Mouse (Mus musculus) forebrain, embryonic 12.5 days (tissue): ENCODE results near the gene Rabep2. TPM values are rescaled to one million over a fixed set of nuclear protein-coding genes. Genes with fewer than 3 reads are reported as not detected.
"Not testable (repeated sequence)": the region's sequence is repeated elsewhere in the genome, so short reads cannot be mapped to it uniquely, and the experiment has no call there.

ENCODE experiments used
- ATAC-seq: fragments of 200-750 bp; cut with Nextera tagmentation; 2 replicates; pipeline ENCODE4 v1.8.0; 2017; ENCODE audit warnings: moderate TSS enrichment; ENCODE audit not compliant: low FRiP score
- H3K27ac ChIP-seq: fragments of 300-500 bp; sonication (generic); 2 replicates; pipeline ENCODE4 v1.5.1; 2016; ENCODE audit warnings: mild to moderate bottlenecking
- H3K27me3 ChIP-seq: fragments of 300-500 bp; sonication (generic); 2 replicates; pipeline ENCODE4 v1.6.1; 2016; ENCODE audit warnings: mild to moderate bottlenecking
- H3K36me3 ChIP-seq: fragments of 300-500 bp; sonication (generic); replicated peaks from 2 replicates; pipeline ENCODE4 v1.6.1; 2016; ENCODE audit warnings: mild to moderate bottlenecking
- H3K4me1 ChIP-seq: fragments of 300-500 bp; sonication (generic); 2 replicates; pipeline ENCODE4 v1.6.1; 2016
- H3K4me2 ChIP-seq: fragments of 300-500 bp; sonication (generic); 2 replicates; pipeline ENCODE4 v1.6.1; 2016; ENCODE audit warnings: mild to moderate bottlenecking, moderate library complexity
- H3K4me3 ChIP-seq: fragments of 300-500 bp; sonication (generic); replicated peaks from 2 replicates; pipeline ENCODE4 v1.5.1; 2016; ENCODE audit warnings: mild to moderate bottlenecking
- H3K9ac ChIP-seq: fragments of 300-500 bp; sonication (generic); 2 replicates; pipeline ENCODE4 v1.6.1; 2016; ENCODE audit warnings: mild to moderate bottlenecking
- H3K9me3 ChIP-seq: fragments of 300-500 bp; sonication (generic); 2 replicates; pipeline ENCODE4 v1.6.1; 2016
- WGBS: fragments of 180-500 bp; shearing (Covaris S2); methylation state at CpG from one replicate; pipeline ENCODE4 v1.1.7; 2016; 5-methylcytosine and 5-hydroxymethylcytosine counted together
- polyA plus RNA-seq: library from polyadenylated mRNA; unstranded; fragments of >200 nt; fragmentation: Nextera tagmentation; extraction: Ambion mirVana; gene quantifications from 2 replicates; pipeline ENCODE4 v1.2.1, GENCODE M21; 2016

The Rabep2 gene
- polyA plus RNA-seq = 20.2 and 20.6 TPM in 2 replicates

DNA sequence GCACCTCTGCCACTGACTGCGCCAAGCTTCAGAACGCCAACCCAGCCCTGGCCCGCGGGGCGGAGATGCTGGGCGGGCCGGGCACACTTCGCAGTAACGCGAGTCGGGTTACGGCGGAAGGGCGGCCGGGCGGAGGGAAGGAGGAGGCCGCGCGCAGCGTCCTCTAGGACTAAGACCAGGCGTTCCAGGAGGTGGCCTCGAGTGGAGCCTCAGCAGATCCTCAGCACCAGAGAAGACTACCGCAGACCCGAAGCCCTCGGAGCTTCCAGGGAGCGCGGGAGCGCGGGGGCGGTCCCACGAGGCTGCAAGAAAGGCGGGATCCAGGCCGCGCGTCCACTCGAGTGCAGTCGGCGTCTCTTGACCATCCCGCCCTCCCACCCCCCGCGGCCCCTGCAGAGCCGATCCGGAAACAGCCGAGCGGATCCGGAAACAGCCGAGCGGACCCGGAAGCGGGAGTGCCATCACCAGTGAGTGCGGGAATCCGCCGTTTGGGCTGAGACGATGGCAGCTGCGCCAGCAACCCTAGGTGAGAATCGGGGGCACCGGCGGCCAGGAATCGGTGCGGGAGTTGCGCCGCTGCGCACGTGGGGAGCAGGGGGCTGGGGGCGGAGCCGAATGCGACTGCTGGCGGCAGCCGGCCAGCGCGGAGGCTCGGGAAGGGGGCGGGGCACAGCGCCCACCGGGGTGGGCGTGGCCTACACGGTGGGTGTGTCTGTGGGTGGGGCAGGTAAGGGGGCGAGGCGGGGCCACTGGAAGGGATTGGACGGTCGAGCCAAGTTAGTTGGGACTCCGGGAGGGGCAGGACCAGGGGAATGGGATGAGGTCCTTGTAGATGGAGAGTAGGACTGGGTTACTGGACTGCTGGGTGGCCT lies at the start of gene Rabep2:
Gene Rabep2, plus strand, starts transcription at position 129 of the 872 bp plus-strand sequence.
- H3K4me3 ChIP-seq = peak within 1 kb of the TSS; percentile 71
- H3K4me1 ChIP-seq = peaks cover 13% of the 10 kb centered on the region
- WGBS = under 1% methylated on average over 81 of the region's 82 CpGs
- peak within 1 kb of the TSS; percentile 77 for H3K9ac ChIP-seq
- H3K4me2 ChIP-seq = peak within 1 kb of the TSS; percentile 81
- H3K36me3 ChIP-seq = no peaks in the 10 kb centered on the region
- peak; percentile 90 for ATAC-seq
- no peaks in the 10 kb centered on the region for H3K27me3 ChIP-seq
- peak within 1 kb of the TSS; percentile 90 for H3K27ac ChIP-seq
- no peaks in the 10 kb centered on the region for H3K9me3 ChIP-seq

DNA sequence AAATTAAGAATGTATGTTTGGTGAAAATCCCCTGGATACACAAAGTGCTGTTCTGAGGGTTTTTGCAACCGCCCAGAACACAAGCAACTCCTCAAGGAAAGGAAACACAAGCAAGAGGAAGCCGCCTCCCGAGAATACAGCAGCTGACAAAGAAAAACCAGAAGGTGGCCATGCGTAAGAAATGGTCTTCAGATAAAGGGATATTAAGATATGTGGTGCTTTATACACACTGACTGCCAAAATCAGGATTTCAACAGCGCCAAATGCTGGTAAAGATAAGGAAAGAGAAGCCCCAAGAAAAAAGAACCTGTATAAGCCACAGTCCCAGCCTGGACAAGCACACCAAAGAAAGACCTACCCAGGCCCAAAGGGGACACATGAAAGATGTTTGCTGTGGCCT lies 45.0 kb upstream of the Rabep2 start:
- ATAC-seq = no peak
- Histone ChIP-seq H3K27ac (no peak overlapping the region), H3K4me2 (no peak overlapping the region), H3K9me3 (no peaks in the 10 kb centered on the region), H3K4me3 (no peak overlapping the region), H3K4me1 (no peaks in the 10 kb centered on the region), H3K36me3 (peaks cover 42% of the 10 kb centered on the region), H3K27me3 (no peaks in the 10 kb centered on the region), H3K9ac (no peak overlapping the region)
- WGBS = 85% methylated on average over 5 of the region's 5 CpGs

GRCm38 (mm10) chr7:126388185-126388584 lies 40.4 kb upstream of the Rabep2 start:
- WGBS = 96% methylated on average over 1 of the region's 1 CpGs
- no peaks in the 10 kb centered on the region for H3K9me3 ChIP-seq
- H3K9ac ChIP-seq = no peak overlapping the region
- H3K4me3 ChIP-seq = no peak overlapping the region
- peaks cover 65% of the 10 kb centered on the region for H3K36me3 ChIP-seq
- H3K4me1 ChIP-seq = no peaks in the 10 kb centered on the region
- ATAC-seq = no peak
- H3K27ac ChIP-seq = no peak overlapping the region
- H3K27me3 ChIP-seq = no peaks in the 10 kb centered on the region
- H3K4me2 ChIP-seq = no peak overlapping the region

GRCm38 (mm10) chr7:126392086-126392884 lies 36.3 kb upstream of the Rabep2 start:
- not testable (repeated sequence) for H3K9ac ChIP-seq, H3K4me3 ChIP-seq, ATAC-seq, H3K27me3 ChIP-seq, H3K4me2 ChIP-seq, H3K27ac ChIP-seq, H3K9me3 ChIP-seq
- 93% methylated on average over 7 of the region's 7 CpGs for WGBS
- peaks cover 14% of the 10 kb centered on the region for H3K4me1 ChIP-seq
- H3K36me3 ChIP-seq = peaks cover 35% of the 10 kb centered on the region

DNA sequence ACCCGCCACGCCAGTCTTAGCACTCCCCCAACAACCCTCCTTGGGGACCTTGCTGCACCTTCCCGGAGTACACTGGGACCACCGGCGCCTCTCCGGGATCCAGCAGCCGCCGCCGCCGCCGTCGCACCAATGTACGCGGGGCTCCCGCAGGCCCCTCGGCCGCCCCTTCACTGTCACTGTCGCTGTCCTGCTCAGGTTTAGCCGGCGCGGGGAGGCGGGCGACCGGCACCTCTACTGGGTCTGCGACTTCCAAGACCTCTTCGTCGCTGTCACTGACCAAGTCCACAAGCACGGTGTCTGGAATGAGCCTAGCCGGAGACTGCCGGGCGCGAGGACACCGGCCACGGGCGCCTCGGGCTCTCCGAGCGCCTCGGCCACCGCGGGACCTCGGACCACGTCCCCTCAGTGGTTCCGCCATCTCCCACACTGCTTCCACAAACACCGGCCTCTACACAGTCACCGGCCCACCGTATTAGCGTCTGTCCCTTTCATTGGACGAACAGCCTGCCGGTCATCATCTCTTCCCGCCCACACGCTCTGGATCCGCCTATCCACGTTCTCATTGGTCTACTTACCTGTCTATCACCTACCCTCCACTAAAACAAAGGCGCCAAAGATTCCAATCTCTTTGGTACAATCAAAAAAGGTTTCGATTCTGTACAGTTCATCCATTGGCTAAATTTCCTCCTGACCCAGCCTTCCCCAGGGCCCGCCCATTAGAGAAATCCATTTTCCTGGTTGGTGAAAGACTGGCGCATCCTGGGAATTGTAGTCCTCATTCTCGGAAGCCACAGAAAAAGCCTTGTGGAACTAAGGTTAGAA lies 32.0 kb upstream of the Rabep2 start, which contains the start of gene Nfatc2ip:
Gene Nfatc2ip, minus strand, starts transcription at position 440 of the 822 bp plus-strand sequence.
- H3K4me2 ChIP-seq = peak within 1 kb of the TSS; percentile 72
- peak within 1 kb of the TSS; percentile 81 for H3K9ac ChIP-seq
- peak within 1 kb of the TSS; percentile 80 for H3K4me3 ChIP-seq
- H3K27me3 ChIP-seq = no peaks in the 10 kb centered on the region
- peaks cover 15% of the 10 kb centered on the region for H3K4me1 ChIP-seq
- ATAC-seq = peak; percentile 100
- H3K27ac ChIP-seq = no peak within 1 kb of the TSS; the same call in 1 of the 2 replicates
- H3K9me3 ChIP-seq = no peaks in the 10 kb centered on the region
- H3K36me3 ChIP-seq = no peaks in the 10 kb centered on the region
- WGBS = under 1% methylated on average over 59 of the region's 59 CpGs

GRCm38 (mm10) chr7:126397221-126397620 lies 31.3 kb upstream of the Rabep2 start:
- WGBS = 53% methylated on average over 6 of the region's 6 CpGs
- H3K9me3 ChIP-seq = no peaks in the 10 kb centered on the region
- peak overlapping the region; percentile 39 for H3K4me2 ChIP-seq
- H3K36me3 ChIP-seq = no peaks in the 10 kb centered on the region
- ATAC-seq = no peak
- H3K4me1 ChIP-seq = peaks cover 15% of the 10 kb centered on the region
- H3K27ac ChIP-seq = no peak overlapping the region
- H3K27me3 ChIP-seq = no peaks in the 10 kb centered on the region
- H3K4me3 ChIP-seq = no peak overlapping the region
- no peak overlapping the region for H3K9ac ChIP-seq

DNA sequence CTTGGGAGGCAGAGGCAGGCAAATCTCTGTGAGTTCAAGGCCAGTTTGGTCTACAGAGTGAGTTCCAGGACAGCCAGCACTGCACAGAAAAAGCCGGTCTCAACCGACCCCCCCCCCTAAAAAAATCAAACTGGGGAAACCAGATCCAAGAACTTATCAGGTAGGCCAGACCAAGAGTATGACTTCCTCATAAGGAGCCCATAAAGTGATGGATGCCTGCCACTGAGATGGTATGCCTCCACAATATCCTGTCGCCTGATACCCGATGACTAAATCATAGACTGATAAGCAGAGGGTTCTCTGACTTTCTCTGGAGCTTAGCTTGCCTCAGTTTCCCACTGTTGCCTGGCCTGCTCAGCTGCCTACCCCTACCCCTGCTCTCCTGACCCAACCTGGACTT lies 30.7 kb upstream of the Rabep2 start:
- Histone ChIP-seq H3K36me3 (no peaks in the 10 kb centered on the region), H3K9me3 (no peaks in the 10 kb centered on the region), H3K4me1 (peaks cover 15% of the 10 kb centered on the region), H3K27me3 (no peaks in the 10 kb centered on the region), H3K27ac (no peak overlapping the region), H3K9ac (no peak overlapping the region), H3K4me2 (no peak overlapping the region), H3K4me3 (no peak overlapping the region)
- 95% methylated on average over 4 of the region's 4 CpGs for WGBS
- no peak for ATAC-seq

- H3K4me3 ChIP-seq = no peak overlapping the region
- peaks cover 15% of the 10 kb centered on the region for H3K4me1 ChIP-seq
- ATAC-seq = no peak
- H3K9ac ChIP-seq = no peak overlapping the region
- no peaks in the 10 kb centered on the region for H3K27me3 ChIP-seq
- WGBS = 5% methylated on average over 5 of the region's 5 CpGs
- H3K27ac ChIP-seq = no peak overlapping the region
- no peaks in the 10 kb centered on the region for H3K36me3 ChIP-seq
- H3K9me3 ChIP-seq = no peaks in the 10 kb centered on the region
- H3K4me2 ChIP-seq = no peak overlapping the region
These were observed 29.0 kb upstream of the Rabep2 start for GRCm38 (mm10) chr7:126399548-126399947.

GRCm38 (mm10) chr7:126402518-126402917 lies 26.0 kb upstream of the Rabep2 start:
- WGBS = 75% methylated on average over 8 of the region's 8 CpGs
- H3K9me3 ChIP-seq, H3K4me1 ChIP-seq, H3K36me3 ChIP-seq, H3K4me2 ChIP-seq, ATAC-seq, H3K4me3 ChIP-seq, H3K27me3 ChIP-seq, H3K9ac ChIP-seq, H3K27ac ChIP-seq: not testable (repeated sequence)

GRCm38 (mm10) chr7:126408686-126409085 lies 19.9 kb upstream of the Rabep2 start:
- Histone ChIP-seq H3K27me3 (0 out of 2 replicates have a peak, but pooled peaks cover 4% of the 10 kb centered on the region), H3K4me1 (no peaks in the 10 kb centered on the region), H3K9me3 (no peaks in the 10 kb centered on the region), H3K9ac (no peak overlapping the region), H3K36me3 (no peaks in the 10 kb centered on the region), H3K4me2 (no peak overlapping the region), H3K27ac (no peak overlapping the region), H3K4me3 (no peak overlapping the region)
- no peak for ATAC-seq
- WGBS = 87% methylated on average over 2 of the region's 2 CpGs

DNA sequence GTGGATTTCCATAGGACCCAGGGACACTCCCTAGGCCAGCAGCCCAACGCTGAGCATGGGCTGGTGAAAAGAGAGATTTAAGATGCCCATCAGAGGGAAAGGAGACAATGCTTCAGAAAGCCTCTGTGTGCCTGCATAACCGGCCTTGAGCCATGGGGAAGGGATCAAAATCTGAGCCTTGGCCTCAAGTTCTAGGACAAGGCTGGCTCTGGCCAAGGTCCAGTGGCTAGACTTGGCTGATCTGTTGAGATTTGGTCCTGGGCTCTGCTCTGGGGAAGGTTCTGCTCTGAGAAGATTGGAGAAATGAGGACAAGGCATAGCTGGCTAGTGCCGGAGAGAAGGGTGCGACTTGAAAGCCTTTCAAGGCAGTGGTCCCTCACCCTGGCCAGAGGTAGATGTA lies 17.5 kb upstream of the Rabep2 start:
- Histone ChIP-seq H3K9me3 (no peaks in the 10 kb centered on the region), H3K4me2 (no peak overlapping the region), H3K9ac (no peak overlapping the region), H3K4me1 (peaks cover under 1% of the 10 kb centered on the region; the same call in 1 of the 2 replicates), H3K4me3 (no peak overlapping the region), H3K27me3 (0 out of 2 replicates have a peak, but pooled peaks cover 4% of the 10 kb centered on the region), H3K27ac (no peak overlapping the region), H3K36me3 (no peaks in the 10 kb centered on the region)
- no peak for ATAC-seq
- 89% methylated on average over 4 of the region's 4 CpGs for WGBS

DNA sequence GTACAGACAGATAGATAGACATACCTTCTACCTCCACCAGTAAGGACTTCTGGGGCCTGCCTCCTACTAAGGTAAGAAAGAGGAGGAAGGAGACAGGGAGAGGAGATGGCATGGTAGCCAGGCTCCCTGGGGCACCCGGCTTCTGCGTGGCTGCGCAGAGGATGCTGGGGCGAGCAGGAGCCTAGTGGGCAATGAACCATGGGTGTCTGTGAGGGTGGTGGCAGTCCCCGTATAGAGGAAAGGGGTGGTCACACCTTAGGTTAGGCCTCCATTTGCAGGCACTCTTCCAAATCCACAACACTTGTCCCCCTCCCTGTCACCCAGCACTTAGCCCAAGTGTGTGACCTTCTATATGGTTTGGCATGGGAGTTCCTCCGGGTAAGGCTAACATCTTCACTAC lies 13.8 kb upstream of the Rabep2 start, which contains the start of gene Cd19:
Gene Cd19, minus strand, starts transcription at position 165 of the 400 bp plus-strand sequence.
- Histone ChIP-seq H3K9me3 (no peaks in the 10 kb centered on the region), H3K27me3 (no peaks in the 10 kb centered on the region), H3K36me3 (no peaks in the 10 kb centered on the region), H3K4me3 (no peak within 1 kb of the TSS), H3K27ac (no peak within 1 kb of the TSS), H3K4me1 (peaks cover 20% of the 10 kb centered on the region), H3K4me2 (no peak within 1 kb of the TSS), H3K9ac (no peak within 1 kb of the TSS)
- WGBS = 96% methylated on average over 6 of the region's 6 CpGs
- no peak for ATAC-seq
